Mouse (Mus musculus): ENCODE measurements around the gene Dennd6a. TPM values are rescaled to one million over a fixed set of nuclear protein-coding genes. Genes with fewer than 3 reads are reported as not detected.

The Dennd6a gene
- polyA plus RNA-seq, 1 experiment = 15.8 TPM

GRCm38 (mm10) chr14:26638708-26639084 is 65.0 kb downstream of the Dennd6a start:
- H3K4me3 ChIP-seq (replicated peaks; ENCODE audit: extremely low read depth, low read depth, low read length) = peak overlapping the region; percentile 92
- TF ChIP-seq CTCF (IDR thresholded peaks at IDR 0.05; ENCODE audit: insufficient read depth, low read length) = no peak
- TF ChIP-seq POLR2A (IDR thresholded peaks at IDR 0.05; ENCODE audit: borderline replicate concordance, extremely low read depth, low read depth, low read length) = peak; percentile 41; the same call in 1 of the 2 replicates
- H3K4me1 ChIP-seq (ENCODE audit: control insufficient read depth, insufficient read depth, low read length) = peaks cover 9% of the 10 kb centered on the region
- whole genome bisulfite sequencing = under 1% methylated on average over 16 of the region's 16 CpGs
- DNase-seq = peak; percentile 73

- under 1% methylated on average over 11 of the region's 11 CpGs for WGBS
- TF ChIP-seq CTCF (IDR thresholded peaks at IDR 0.05; ENCODE audit: insufficient read depth, low read length) (no peak), POLR2A (IDR thresholded peaks at IDR 0.05; ENCODE audit: borderline replicate concordance, extremely low read depth, low read depth, low read length) (no peak)
- DNase-seq = no peak
Observed at GRCm38 (mm10) chr14:26639251-26639650, 65.6 kb downstream of the Dennd6a start.

GRCm38 (mm10) chr14:26639961-26640360 is 66.3 kb downstream of the Dennd6a start:
- Histone ChIP-seq H3K4me3 (replicated peaks; ENCODE audit: extremely low read depth, low read depth, low read length) (peak overlapping the region; percentile 54), H3K4me1 (ENCODE audit: control insufficient read depth, insufficient read depth, low read length) (peaks cover 9% of the 10 kb centered on the region)
- no peak for DNase-seq
- no peak for TF ChIP-seq CTCF (IDR thresholded peaks at IDR 0.05; ENCODE audit: insufficient read depth, low read length)
- TF ChIP-seq POLR2A (IDR thresholded peaks at IDR 0.05; ENCODE audit: borderline replicate concordance, extremely low read depth, low read depth, low read length) = no peak
- WGBS = 14% methylated on average over 2 of the region's 2 CpGs

More at GRCm38 (mm10) chr14:26639251-26639650, 65.6 kb downstream of the Dennd6a start:
- Histone ChIP-seq H3K4me3 (replicated peaks; ENCODE audit: extremely low read depth, low read depth, low read length) (peak overlapping the region; percentile 92), H3K4me1 (ENCODE audit: control insufficient read depth, insufficient read depth, low read length) (peaks cover 9% of the 10 kb centered on the region)

GRCm38 (mm10) chr14:26643006-26643624 is 69.5 kb downstream of the Dennd6a start:
- Histone ChIP-seq H3K4me3 (replicated peaks; ENCODE audit: extremely low read depth, low read depth, low read length) (no peak overlapping the region), H3K4me1 (ENCODE audit: control insufficient read depth, insufficient read depth, low read length) (peaks cover 6% of the 10 kb centered on the region)
- DNase-seq = no peak
- TF ChIP-seq CTCF (IDR thresholded peaks at IDR 0.05; ENCODE audit: insufficient read depth, low read length) (no peak), POLR2A (IDR thresholded peaks at IDR 0.05; ENCODE audit: borderline replicate concordance, extremely low read depth, low read depth, low read length) (no peak)
- 42% methylated on average over 3 of the region's 3 CpGs for WGBS

GRCm38 (mm10) chr14:26645989-26646650 is 72.5 kb downstream of the Dennd6a start:
- 53% methylated on average over 5 of the region's 5 CpGs for WGBS
- no peak for DNase-seq
- no peak for TF ChIP-seq POLR2A (IDR thresholded peaks at IDR 0.05; ENCODE audit: borderline replicate concordance, extremely low read depth, low read depth, low read length)
- no peak for TF ChIP-seq CTCF (IDR thresholded peaks at IDR 0.05; ENCODE audit: insufficient read depth, low read length)
- no peaks in the 10 kb centered on the region; the same call in 1 of the 2 replicates for H3K4me1 ChIP-seq (ENCODE audit: control insufficient read depth, insufficient read depth, low read length)
- no peak overlapping the region for H3K4me3 ChIP-seq (replicated peaks; ENCODE audit: extremely low read depth, low read depth, low read length)

GRCm38 (mm10) chr14:26647811-26648210 is 74.2 kb downstream of the Dennd6a start:
- Histone ChIP-seq H3K4me1 (ENCODE audit: control insufficient read depth, insufficient read depth, low read length) (no peaks in the 10 kb centered on the region; the same call in 1 of the 2 replicates), H3K4me3 (replicated peaks; ENCODE audit: extremely low read depth, low read depth, low read length) (no peak overlapping the region)
- WGBS = 61% methylated on average over 2 of the region's 2 CpGs
- no peak for TF ChIP-seq POLR2A (IDR thresholded peaks at IDR 0.05; ENCODE audit: borderline replicate concordance, extremely low read depth, low read depth, low read length)
- no peak for TF ChIP-seq CTCF (IDR thresholded peaks at IDR 0.05; ENCODE audit: insufficient read depth, low read length)
- DNase-seq = no peak

GRCm38 (mm10) chr14:26651901-26652300 is 78.2 kb downstream of the Dennd6a start:
- DNase-seq = no peak
- Histone ChIP-seq H3K4me3 (replicated peaks; ENCODE audit: extremely low read depth, low read depth, low read length) (no peak overlapping the region), H3K4me1 (ENCODE audit: control insufficient read depth, insufficient read depth, low read length) (no peaks in the 10 kb centered on the region)
- no peak for TF ChIP-seq POLR2A (IDR thresholded peaks at IDR 0.05; ENCODE audit: borderline replicate concordance, extremely low read depth, low read depth, low read length)
- TF ChIP-seq CTCF (IDR thresholded peaks at IDR 0.05; ENCODE audit: insufficient read depth, low read length) = no peak

GRCm38 (mm10) chr14:26658178-26658577 is 84.5 kb downstream of the Dennd6a start:
- DNase-seq = no peak
- TF ChIP-seq POLR2A (IDR thresholded peaks at IDR 0.05; ENCODE audit: borderline replicate concordance, extremely low read depth, low read depth, low read length) (no peak), CTCF (IDR thresholded peaks at IDR 0.05; ENCODE audit: insufficient read depth, low read length) (no peak)
- H3K4me1 ChIP-seq (ENCODE audit: control insufficient read depth, insufficient read depth, low read length) = no peaks in the 10 kb centered on the region
- no peak overlapping the region for H3K4me3 ChIP-seq (replicated peaks; ENCODE audit: extremely low read depth, low read depth, low read length)

GRCm38 (mm10) chr14:26660233-26660632 is 86.6 kb downstream of the Dennd6a start:
- DNase-seq = no peak
- WGBS = 84% methylated on average over 1 of the region's 1 CpGs
- H3K4me1 ChIP-seq (ENCODE audit: control insufficient read depth, insufficient read depth, low read length) = no peaks in the 10 kb centered on the region
- TF ChIP-seq CTCF (IDR thresholded peaks at IDR 0.05; ENCODE audit: insufficient read depth, low read length) (no peak), POLR2A (IDR thresholded peaks at IDR 0.05; ENCODE audit: borderline replicate concordance, extremely low read depth, low read depth, low read length) (no peak)
- H3K4me3 ChIP-seq (replicated peaks; ENCODE audit: extremely low read depth, low read depth, low read length) = no peak overlapping the region

- TF ChIP-seq CTCF (IDR thresholded peaks at IDR 0.05; ENCODE audit: insufficient read depth, low read length) (no peak), POLR2A (IDR thresholded peaks at IDR 0.05; ENCODE audit: borderline replicate concordance, extremely low read depth, low read depth, low read length) (no peak)
- 78% methylated on average over 3 of the region's 3 CpGs for WGBS
- H3K4me3 ChIP-seq (replicated peaks; ENCODE audit: extremely low read depth, low read depth, low read length) = no peak overlapping the region
- H3K4me1 ChIP-seq (ENCODE audit: control insufficient read depth, insufficient read depth, low read length) = peaks cover 2% of the 10 kb centered on the region
- no peak for DNase-seq
Observed at GRCm38 (mm10) chr14:26662016-26662415, 88.4 kb downstream of the Dennd6a start.
